In the genomic region with DNA sequence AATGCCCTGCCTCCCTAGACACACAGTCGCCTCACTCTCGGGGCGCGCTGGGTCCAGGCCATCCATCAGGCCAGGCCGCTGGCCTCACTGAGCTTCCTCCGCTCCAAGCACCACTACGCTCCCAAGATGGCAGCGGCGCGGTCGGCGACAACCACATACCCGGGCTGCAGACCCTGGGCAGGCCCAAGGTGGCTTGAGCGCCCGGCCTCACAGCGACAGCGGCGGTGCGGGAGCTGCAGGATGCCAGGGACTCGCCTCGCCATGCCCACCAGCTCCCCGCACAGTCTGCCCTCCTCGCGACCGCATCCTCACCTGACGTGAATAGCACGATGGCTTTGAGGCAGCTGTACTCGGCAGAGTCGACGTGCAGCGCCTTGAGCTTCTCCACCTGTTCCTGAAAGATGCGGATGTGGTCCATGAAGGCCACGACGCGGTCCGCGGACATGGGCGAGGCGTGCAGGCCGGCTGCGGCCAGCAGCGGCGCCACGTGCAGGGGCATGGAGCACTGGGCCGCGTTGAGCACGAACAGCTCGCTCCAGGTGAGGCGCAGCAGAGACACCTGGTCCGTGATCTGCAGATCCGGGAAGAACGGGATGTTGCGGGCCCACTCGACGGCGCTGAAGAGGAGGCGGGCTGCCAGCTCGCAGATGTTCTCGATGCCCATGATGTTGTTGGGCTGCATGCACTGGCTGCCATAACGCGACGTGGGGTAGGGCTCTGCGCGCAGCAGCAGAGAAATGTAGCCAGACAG, we compare ENCODE assay signal across 8 mouse cellular contexts. TPM values are rescaled to one million over a fixed set of nuclear protein-coding genes. Genes with fewer than 3 reads are reported as not detected.
A peak's percentile ranks its signal among the peaks of the same experiment; 100 is the strongest.
DNase-seq lines count a peak whose midpoint lies in the region; ATAC-seq lines count a peak whose summit lies in the region.

No protein-coding gene starts in this region.

- H3K36me3 ChIP-seq in lung, embryonic 15.5 days, result no peaks in the 10 kb centered on the region
- peaks cover 38% of the 10 kb centered on the region for H3K36me3 ChIP-seq in forebrain, embryonic 13.5 days (ENCODE audit: poor library complexity, severe bottlenecking)
- H3K36me3 ChIP-seq in liver, embryonic 13.5 days, result no peaks in the 10 kb centered on the region

- peak overlapping the region; percentile 33 for H3K4me3 ChIP-seq in lung, embryonic 15.5 days
- H3K4me3 ChIP-seq in forebrain, embryonic 13.5 days, result peak overlapping the region; percentile 95
- H3K4me3 ChIP-seq in liver, embryonic 13.5 days (replicated peaks), result peak overlapping the region; percentile 29

- H3K27ac ChIP-seq in lung, embryonic 15.5 days, result no peak overlapping the region
- peak overlapping the region; percentile 97 for H3K27ac ChIP-seq in forebrain, embryonic 13.5 days
- H3K27ac ChIP-seq in liver, embryonic 13.5 days, result no peak overlapping the region

- H3K4me1 ChIP-seq in lung, embryonic 15.5 days, result peaks cover 19% of the 10 kb centered on the region
- peaks cover 31% of the 10 kb centered on the region for H3K4me1 ChIP-seq in forebrain, embryonic 13.5 days
- no peaks in the 10 kb centered on the region for H3K4me1 ChIP-seq in liver, embryonic 13.5 days (replicated peaks)

- H3K27me3 ChIP-seq in lung, embryonic 15.5 days, result peaks cover 59% of the 10 kb centered on the region
- H3K27me3 ChIP-seq in forebrain, embryonic 13.5 days, result peaks cover 34% of the 10 kb centered on the region
- peaks cover 98% of the 10 kb centered on the region for H3K27me3 ChIP-seq in liver, embryonic 13.5 days

- WGBS in lung, embryonic 15.5 days, result 8% methylated on average over 64 of the region's 64 CpGs
- WGBS in forebrain, embryonic 13.5 days, result under 1% methylated on average over 61 of the region's 64 CpGs
- WGBS in liver, embryonic 13.5 days (ENCODE audit: insufficient replicate concordance), result 3% methylated on average over 64 of the region's 64 CpGs

- no peaks in the 10 kb centered on the region for H3K9me3 ChIP-seq in lung, embryonic 15.5 days
- H3K9me3 ChIP-seq in forebrain, embryonic 13.5 days (replicated peaks), result no peaks in the 10 kb centered on the region
- H3K9me3 ChIP-seq in liver, embryonic 13.5 days (replicated peaks), result no peaks in the 10 kb centered on the region

- peak overlapping the region; percentile 60 for H3K4me2 ChIP-seq in lung, embryonic 15.5 days
- H3K4me2 ChIP-seq in forebrain, embryonic 13.5 days, result peak overlapping the region; percentile 76
- peak overlapping the region; percentile 38 for H3K4me2 ChIP-seq in liver, embryonic 13.5 days

- no peak overlapping the region for H3K9ac ChIP-seq in lung, embryonic 15.5 days
- peak overlapping the region; percentile 100 for H3K9ac ChIP-seq in forebrain, embryonic 13.5 days
- no peak overlapping the region for H3K9ac ChIP-seq in liver, embryonic 13.5 days

- DNase-seq in adrenal gland, adult 18-20 months (ENCODE audit: low spot score in 2 of 2), result peak; percentile 38 to 61
- DNase-seq in adrenal gland, postnatal 4 days (ENCODE audit: low spot score in 2 of 2), result no peak
- DNase-seq in lung, postnatal 10 days, result no peak
- DNase-seq in liver, embryonic 13.5 days, result no peak
- DNase-seq in urinary bladder, postnatal 10 days (ENCODE audit: low spot score), result no peak

- ATAC-seq in lung, embryonic 15.5 days (ENCODE audit: borderline replicate concordance, extremely low read depth, low FRiP score, low TSS enrichment), result no peak
- peak; percentile 5; the same call in 1 of the 2 replicates for ATAC-seq in forebrain, embryonic 13.5 days
- ATAC-seq in liver, embryonic 13.5 days (ENCODE audit: low read depth), result no peak
- no peak for ATAC-seq in monocyte, adult 5-6 weeks (replicated peaks; ENCODE audit: insufficient number of reproducible peaks, low FRiP score, low TSS enrichment, poor library complexity, severe bottlenecking)

RNA-seq across cellular contexts. Expression of a gene that starts 4.5 kb away (rescaled TPM):
- total RNA-seq in adrenal gland, adult 18-20 months (2021), result 10 to 100 TPM; 21.5 to 24.1 TPM
- 10 to 100 TPM; 29.4 to 29.5 TPM for total RNA-seq in adrenal gland, postnatal 4 days (2021)
- polyA plus RNA-seq in lung, embryonic 15.5 days (2015; fragmentation: Nextera tagmentation; extraction: Ambion mirVana), result 4.9 and 5.7 TPM in 2 replicates
- polyA plus RNA-seq in forebrain, embryonic 13.5 days (2015; fragmentation: Nextera tagmentation; extraction: Ambion mirVana), result 94.7 and 112 TPM in 2 replicates
- polyA plus RNA-seq in liver, embryonic 13.5 days (2015; fragmentation: Nextera tagmentation; extraction: Ambion mirVana), result 0.48 and 0.68 TPM in 2 replicates
- not detected in 3 replicates for total RNA-seq in monocyte, adult 5-6 weeks (2017)

Comparison
In these comparisons a context has a peak if more than half of its experiments do, and no peak if none do; other contexts are left out.
1. DNase-seq: peak in adrenal gland, adult 18-20 months (2 of 2); none in adrenal gland, postnatal 4 days (0 of 2), lung, postnatal 10 days (single experiment), liver, embryonic 13.5 days (single experiment) and urinary bladder, postnatal 10 days (single experiment).
2. H3K4me3 ChIP-seq: peak in every context shown above with its lines; median percentile 95 in forebrain, embryonic 13.5 days; 33 in lung, embryonic 15.5 days; 29 in liver, embryonic 13.5 days.
3. RNA of a gene that starts 4.5 kb away (total RNA-seq): 29.4 to 29.5 TPM in adrenal gland, postnatal 4 days and 21.5 to 24.1 TPM in adrenal gland, adult 18-20 months; not detected in monocyte, adult 5-6 weeks; every median in the first group is over 10 times any median in the second.
4. Peak in every context shown above with its lines, with median percentiles within 50 percentile points of each other: H3K4me2 ChIP-seq.